Mouse (Mus musculus) midbrain, postnatal 0 days (tissue): ENCODE measurements around the gene Mfng. TPM values are rescaled to one million over a fixed set of nuclear protein-coding genes. Genes with fewer than 3 reads are reported as not detected.

Experiments used
- ATAC-seq: fragments of 200-750 bp; cut with Nextera tagmentation; 2 replicates; pipeline ENCODE4 v1.8.0; 2017; ENCODE audit warnings: moderate number of reproducible peaks, mild to moderate bottlenecking, moderate TSS enrichment, moderate library complexity; ENCODE audit not compliant: low FRiP score
- DNase-seq: peaks from one replicate; pipeline ENCODE4 v3.0.0-alpha.2; 2015; ENCODE audit warnings: low spot score
- H3K27ac ChIP-seq: fragments of 300-500 bp; sonication (generic); 2 replicates; pipeline ENCODE4 v1.5.1; 2014; ENCODE audit warnings: low read depth, mild to moderate bottlenecking, low read length, mixed read lengths
- H3K27me3 ChIP-seq: fragments of 300-500 bp; sonication (generic); 2 replicates; pipeline ENCODE4 v1.6.1; 2014; ENCODE audit warnings: low read length, control low read depth, mixed read lengths; ENCODE audit not compliant: insufficient read depth
- H3K36me3 ChIP-seq: fragments of 300-500 bp; sonication (generic); 2 replicates; pipeline ENCODE4 v1.6.1; 2014; ENCODE audit warnings: low read length, control low read depth, mixed read lengths; ENCODE audit not compliant: insufficient read depth
- H3K4me1 ChIP-seq: fragments of 300-500 bp; sonication (generic); 2 replicates; pipeline ENCODE4 v1.6.1; 2014; ENCODE audit warnings: mild to moderate bottlenecking, control low read depth, antibody characterized with exemption, low read length, mixed read lengths; ENCODE audit not compliant: insufficient read depth
- H3K4me2 ChIP-seq: fragments of 300-500 bp; sonication (generic); 2 replicates; pipeline ENCODE4 v1.6.1; 2014; ENCODE audit warnings: low read depth, mild to moderate bottlenecking, low read length, mixed read lengths; ENCODE audit not compliant: poor library complexity, severe bottlenecking
- H3K4me3 ChIP-seq: fragments of 300-500 bp; sonication (generic); 2 replicates; pipeline ENCODE4 v1.5.1; 2014; ENCODE audit warnings: low read depth, mild to moderate bottlenecking, low read length, moderate library complexity
- H3K9ac ChIP-seq: fragments of 300-500 bp; sonication (generic); replicated peaks from 2 replicates; pipeline ENCODE4 v1.6.1; 2014; ENCODE audit warnings: mild to moderate bottlenecking, low read length, moderate library complexity, mixed read lengths; ENCODE audit not compliant: poor library complexity, severe bottlenecking
- H3K9me3 ChIP-seq: fragments of 300-500 bp; sonication (generic); 2 replicates; pipeline ENCODE4 v1.6.1; 2016; ENCODE audit warnings: low read length, control low read depth
- CTCF ChIP-seq: IDR thresholded peaks from 2 replicates; pipeline ENCODE4 v1.5.1; 2016; ENCODE audit warnings: antibody characterized with exemption, mild to moderate bottlenecking
- WGBS: fragments of 180-500 bp; shearing (Covaris S2); extraction: QIAGEN DNeasy Blood & Tissue Kit; methylation state at CpG from one replicate; pipeline ENCODE4 v1.1.7; 2014; 5-methylcytosine and 5-hydroxymethylcytosine counted together
- polyA plus RNA-seq: library from polyadenylated mRNA; unstranded; fragments of >200 nt; fragmentation: Nextera tagmentation; extraction: Ambion mirVana; gene quantifications from 2 replicates; pipeline ENCODE4 v1.2.1, GENCODE M21; 2015
- total RNA-seq: library from RNA; depleted of rRNA; stranded (reverse); fragments of >200 nt; gene quantifications from 2 replicates; pipeline ENCODE4 v1.2.3, GENCODE M21; 2014

The Mfng gene
- total and polyA plus RNA-seq, 2 experiments from 2014 or later, result 4.6 to 8.1 TPM

GRCm38 (mm10) chr15:78761112-78761511, 12.2 kb downstream of the Mfng start:
- TF ChIP-seq CTCF, result no peak
- WGBS, result 85% methylated on average over 13 of the region's 13 CpGs

GRCm38 (mm10) chr15:78758132-78758531, 15.1 kb downstream of the Mfng start:
- no peaks in the 10 kb centered on the region for H3K4me1 ChIP-seq
- no peak for ATAC-seq
- H3K27me3 ChIP-seq, result no peaks in the 10 kb centered on the region; the same call in 1 of the 2 replicates
- no peak overlapping the region for H3K27ac ChIP-seq
- H3K4me3 ChIP-seq, result no peak overlapping the region
- no peak for DNase-seq
- 91% methylated on average over 6 of the region's 6 CpGs for WGBS
- TF ChIP-seq CTCF, result no peak
- no peaks in the 10 kb centered on the region for H3K36me3 ChIP-seq
- no peaks in the 10 kb centered on the region for H3K9me3 ChIP-seq
- no peak overlapping the region for H3K4me2 ChIP-seq
- no peak overlapping the region for H3K9ac ChIP-seq

More at GRCm38 (mm10) chr15:78761112-78761511, 12.2 kb downstream of the Mfng start:
- no peaks in the 10 kb centered on the region for H3K36me3 ChIP-seq
- H3K4me1 ChIP-seq, result no peaks in the 10 kb centered on the region
- H3K9me3 ChIP-seq, result no peaks in the 10 kb centered on the region
- H3K9ac ChIP-seq, result no peak overlapping the region
- no peak overlapping the region for H3K27ac ChIP-seq
- no peaks in the 10 kb centered on the region for H3K27me3 ChIP-seq
- ATAC-seq (no peak), DNase-seq (no peak)
- no peak overlapping the region for H3K4me2 ChIP-seq
- no peak overlapping the region for H3K4me3 ChIP-seq

GRCm38 (mm10) chr15:78755966-78756725, 17.1 kb downstream of the Mfng start:
- no peak overlapping the region for H3K4me2 ChIP-seq
- TF ChIP-seq CTCF, result no peak
- DNase-seq, result no peak
- no peaks in the 10 kb centered on the region for H3K4me1 ChIP-seq
- no peak overlapping the region for H3K9ac ChIP-seq
- H3K27ac ChIP-seq, result no peak overlapping the region
- no peak overlapping the region for H3K4me3 ChIP-seq
- ATAC-seq, result no peak
- no peaks in the 10 kb centered on the region; the same call in 1 of the 2 replicates for H3K27me3 ChIP-seq
- H3K36me3 ChIP-seq, result no peaks in the 10 kb centered on the region
- 84% methylated on average over 12 of the region's 12 CpGs for WGBS
- no peaks in the 10 kb centered on the region for H3K9me3 ChIP-seq

- Histone ChIP-seq H3K9ac (no peak overlapping the region), H3K27me3 (no peaks in the 10 kb centered on the region; the same call in 1 of the 2 replicates), H3K4me1 (no peaks in the 10 kb centered on the region), H3K4me2 (no peak overlapping the region), H3K27ac (no peak overlapping the region), H3K4me3 (no peak overlapping the region), H3K9me3 (no peaks in the 10 kb centered on the region), H3K36me3 (no peaks in the 10 kb centered on the region)
- 80% methylated on average over 3 of the region's 3 CpGs for WGBS
- TF ChIP-seq CTCF, result no peak
- ATAC-seq, result no peak
- DNase-seq, result no peak
These were observed 18.0 kb downstream of the Mfng start for GRCm38 (mm10) chr15:78755226-78755625.

DNA sequence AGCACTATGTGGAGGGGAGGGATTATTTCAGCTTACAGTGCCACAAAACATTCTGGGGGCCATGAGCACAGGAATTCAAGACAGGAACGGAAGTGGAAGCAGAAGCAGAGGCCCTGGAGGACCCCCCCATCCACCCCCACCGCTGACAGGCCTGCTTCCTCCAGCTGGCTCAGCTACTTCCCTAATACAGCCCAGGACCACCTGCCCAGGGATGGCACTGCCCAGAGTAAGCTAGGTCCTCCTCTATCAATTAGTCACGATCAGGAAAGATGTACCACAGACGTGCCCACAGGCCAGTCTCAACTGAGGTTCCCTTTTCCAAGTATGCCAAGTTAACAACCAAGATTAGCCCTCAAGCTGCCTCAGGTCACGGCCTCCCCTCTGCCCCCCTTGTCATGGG, 19.1 kb downstream of the Mfng start:
- no peak overlapping the region for H3K4me2 ChIP-seq
- 83% methylated on average over 5 of the region's 5 CpGs for WGBS
- no peaks in the 10 kb centered on the region for H3K9me3 ChIP-seq
- TF ChIP-seq CTCF, result no peak
- H3K27ac ChIP-seq, result no peak overlapping the region
- DNase-seq, result no peak
- H3K36me3 ChIP-seq, result no peaks in the 10 kb centered on the region
- no peaks in the 10 kb centered on the region; the same call in 1 of the 2 replicates for H3K27me3 ChIP-seq
- no peak overlapping the region for H3K9ac ChIP-seq
- H3K4me3 ChIP-seq, result no peak overlapping the region
- no peaks in the 10 kb centered on the region for H3K4me1 ChIP-seq
- no peak for ATAC-seq

- Histone ChIP-seq H3K4me2 (no peak overlapping the region), H3K27ac (no peak overlapping the region), H3K36me3 (no peaks in the 10 kb centered on the region), H3K9me3 (no peaks in the 10 kb centered on the region), H3K4me3 (no peak overlapping the region), H3K4me1 (no peaks in the 10 kb centered on the region), H3K9ac (no peak overlapping the region), H3K27me3 (no peaks in the 10 kb centered on the region; the same call in 1 of the 2 replicates)
- DNase-seq, result no peak
- no peak for TF ChIP-seq CTCF
- ATAC-seq, result no peak
These were observed 20.3 kb downstream of the Mfng start for GRCm38 (mm10) chr15:78752991-78753390.
